Mouse (Mus musculus): ENCODE results near the gene Stxbp3. TPM values are rescaled to one million over a fixed set of nuclear protein-coding genes. Genes with fewer than 3 reads are reported as not detected.

The Stxbp3 gene
- total and polyA plus RNA-seq, 3 experiments: 15.9 to 32.2 TPM; not detected in 1

- Histone ChIP-seq H3K36me3 (ENCODE audit: control insufficient read depth in 1 of 2, insufficient read depth in 2 of 2, low read length in 2 of 2) (no peaks in the 10 kb centered on the region), H3K79me2 (ENCODE audit: control insufficient read depth, insufficient read depth, low read length, poor library complexity) (no peaks in the 10 kb centered on the region), H3K9ac (ENCODE audit: control insufficient read depth, low read depth, low read length, poor library complexity, severe bottlenecking) (no peak overlapping the region), H3K27ac (ENCODE audit: control insufficient read depth, low read depth, low read length) (no peak overlapping the region), H3K9me3 (replicated peaks; ENCODE audit: insufficient read depth, low read length) (no peaks in the 10 kb centered on the region), H3K4me3 (ENCODE audit: control insufficient read depth in 1 of 2, insufficient read depth in 1 of 2, low read depth in 2 of 2, low read length in 2 of 2) (no peak overlapping the region), H3K4me1 (ENCODE audit: control insufficient read depth in 1 of 2, insufficient read depth in 2 of 2, low read length in 2 of 2) (no peaks in the 10 kb centered on the region), H3K27me3 (ENCODE audit: control insufficient read depth in 1 of 2, insufficient read depth in 2 of 2, low read length in 2 of 2) (no peaks in the 10 kb centered on the region)
- no peak for DNase-seq (ENCODE audit: low read depth, low spot score)
- no peak for TF ChIP-seq USF2 (IDR thresholded peaks at IDR 0.05; ENCODE audit: borderline replicate concordance in 1 of 2, insufficient read depth in 1 of 2, low read depth in 1 of 2, low read length in 2 of 2)
- TF ChIP-seq MAX (IDR thresholded peaks at IDR 0.05; ENCODE audit: low read length): no peak
- TF ChIP-seq USF1 (IDR thresholded peaks at IDR 0.05; ENCODE audit: low read depth, low read length): no peak
- TF ChIP-seq RCOR1 (IDR thresholded peaks at IDR 0.05; ENCODE audit: low read depth, low read length): no peak
- no peak for TF ChIP-seq JUND (IDR thresholded peaks at IDR 0.05; ENCODE audit: low read depth, low read length)
- TF ChIP-seq ZKSCAN1 (IDR thresholded peaks at IDR 0.05; ENCODE audit: low read depth, low read length): no peak
- TF ChIP-seq ZC3H11A (IDR thresholded peaks at IDR 0.05; ENCODE audit: low read depth, low read length): no peak
- no peak for TF ChIP-seq MXI1 (IDR thresholded peaks at IDR 0.05; ENCODE audit: low read depth, low read length)
- no peak for TF ChIP-seq TAL1 (IDR thresholded peaks at IDR 0.05; ENCODE audit: low read length)
- TF ChIP-seq MYB (IDR thresholded peaks at IDR 0.05; ENCODE audit: low read depth, low read length): no peak
- TF ChIP-seq E2F4 (IDR thresholded peaks at IDR 0.05; ENCODE audit: borderline replicate concordance, low read depth, low read length): no peak
- no peak for TF ChIP-seq MEF2A (IDR thresholded peaks at IDR 0.05; ENCODE audit: extremely low read depth, insufficient replicate concordance, low read depth, low read length, poor library complexity, severe bottlenecking)
- no peak for TF ChIP-seq SIN3A (IDR thresholded peaks at IDR 0.05; ENCODE audit: low read length)
- TF ChIP-seq POLR2A (IDR thresholded peaks at IDR 0.05; ENCODE audit: control insufficient read depth in 1 of 2, insufficient read depth in 1 of 2, low read depth in 1 of 2, low read length in 2 of 2, poor library complexity in 1 of 2): no peak
- no peak for TF ChIP-seq TBP (IDR thresholded peaks at IDR 0.05; ENCODE audit: low read depth, low read length)
- TF ChIP-seq CHD1 (IDR thresholded peaks at IDR 0.05; ENCODE audit: low read depth, low read length): no peak
- TF ChIP-seq ZMIZ1 (IDR thresholded peaks at IDR 0.05; ENCODE audit: low read depth, low read length): no peak
- TF ChIP-seq GABPA (IDR thresholded peaks at IDR 0.05; ENCODE audit: low read depth, low read length): no peak
- no peak for TF ChIP-seq MAFK (IDR thresholded peaks at IDR 0.05; ENCODE audit: borderline replicate concordance, low read depth, low read length)
- TF ChIP-seq KAT2A (conservative IDR thresholded peaks at IDR 0.05; ENCODE audit: low read depth, low read length): no peak
Observed at GRCm38 (mm10) chr3:108767416-108767815, 72.9 kb downstream of the Stxbp3 start.

GRCm38 (mm10) chr3:108766943-108767342, 73.4 kb downstream of the Stxbp3 start:
- H3K9ac ChIP-seq (ENCODE audit: control insufficient read depth, low read depth, low read length, poor library complexity, severe bottlenecking): no peak overlapping the region
- TF ChIP-seq TAL1 (IDR thresholded peaks at IDR 0.05; ENCODE audit: low read length): no peak
- TF ChIP-seq MAFK (IDR thresholded peaks at IDR 0.05; ENCODE audit: borderline replicate concordance, low read depth, low read length): no peak
- TF ChIP-seq MAX (IDR thresholded peaks at IDR 0.05; ENCODE audit: low read length): no peak
- TF ChIP-seq ZMIZ1 (IDR thresholded peaks at IDR 0.05; ENCODE audit: low read depth, low read length): no peak
- no peak for TF ChIP-seq RCOR1 (IDR thresholded peaks at IDR 0.05; ENCODE audit: low read depth, low read length)
- TF ChIP-seq ZC3H11A (IDR thresholded peaks at IDR 0.05; ENCODE audit: low read depth, low read length): no peak
- no peak for TF ChIP-seq MAZ (IDR thresholded peaks at IDR 0.05; ENCODE audit: low read depth, low read length)
- TF ChIP-seq POLR2AphosphoS5 (IDR thresholded peaks at IDR 0.05; ENCODE audit: borderline replicate concordance, low read depth, low read length): no peak
- no peak for TF ChIP-seq RAD21 (IDR thresholded peaks at IDR 0.05; ENCODE audit: low read depth, low read length)
- TF ChIP-seq EP300 (IDR thresholded peaks at IDR 0.05; ENCODE audit: low read depth in 1 of 2, low read length in 2 of 2): no peak
- TF ChIP-seq TCF12 (IDR thresholded peaks at IDR 0.05; ENCODE audit: low read depth, low read length): no peak
- no peak for TF ChIP-seq TBP (IDR thresholded peaks at IDR 0.05; ENCODE audit: low read depth, low read length)
- TF ChIP-seq GABPA (IDR thresholded peaks at IDR 0.05; ENCODE audit: low read depth, low read length): no peak
- no peak for TF ChIP-seq HCFC1 (IDR thresholded peaks at IDR 0.05; ENCODE audit: low read depth, low read length)
- no peak for TF ChIP-seq CTCF (IDR thresholded peaks at IDR 0.05 in 2 of 3, conservative IDR thresholded peaks at IDR 0.05 in 1 of 3; ENCODE audit: control insufficient read depth in 1 of 3, insufficient read depth in 1 of 3, low read depth in 2 of 3, low read length in 3 of 3, poor library complexity in 1 of 3, severe bottlenecking in 1 of 3)
- TF ChIP-seq SIN3A (IDR thresholded peaks at IDR 0.05; ENCODE audit: low read length): no peak
- no peak for TF ChIP-seq MXI1 (IDR thresholded peaks at IDR 0.05; ENCODE audit: low read depth, low read length)
- TF ChIP-seq ZNF384 (IDR thresholded peaks at IDR 0.05; ENCODE audit: low read depth, low read length): no peak
- no peak for TF ChIP-seq UBTF (IDR thresholded peaks at IDR 0.05; ENCODE audit: borderline replicate concordance, insufficient read depth, low read depth, low read length)
- no peak for TF ChIP-seq USF2 (IDR thresholded peaks at IDR 0.05; ENCODE audit: borderline replicate concordance in 1 of 2, insufficient read depth in 1 of 2, low read depth in 1 of 2, low read length in 2 of 2)
- H3K36me3 ChIP-seq (ENCODE audit: control insufficient read depth in 1 of 2, insufficient read depth in 2 of 2, low read length in 2 of 2): no peaks in the 10 kb centered on the region
- no peak for DNase-seq (ENCODE audit: low read depth, low spot score)
- H3K4me3 ChIP-seq (ENCODE audit: control insufficient read depth in 1 of 2, insufficient read depth in 1 of 2, low read depth in 2 of 2, low read length in 2 of 2): no peak overlapping the region
- H3K79me2 ChIP-seq (ENCODE audit: control insufficient read depth, insufficient read depth, low read length, poor library complexity): no peaks in the 10 kb centered on the region
- H3K27ac ChIP-seq (ENCODE audit: control insufficient read depth, low read depth, low read length): no peak overlapping the region
- no peaks in the 10 kb centered on the region for H3K27me3 ChIP-seq (ENCODE audit: control insufficient read depth in 1 of 2, insufficient read depth in 2 of 2, low read length in 2 of 2)
- H3K4me1 ChIP-seq (ENCODE audit: control insufficient read depth in 1 of 2, insufficient read depth in 2 of 2, low read length in 2 of 2): no peaks in the 10 kb centered on the region
- no peaks in the 10 kb centered on the region for H3K9me3 ChIP-seq (replicated peaks; ENCODE audit: insufficient read depth, low read length)
